Mouse (Mus musculus): ENCODE data around the gene Phldb1.

GRCm38 (mm10) chr9:44737240-44737949, 2.4 kb upstream of the Phldb1 start:
- TF ChIP-seq POLR2A (IDR thresholded peaks at IDR 0.05; ENCODE audit: insufficient read depth, low read depth, low read length) (no peak), CTCF (IDR thresholded peaks at IDR 0.05; ENCODE audit: insufficient read depth, low read depth, low read length) (no peak)
